Comparison of ENCODE assay signal across 8 mouse cellular contexts in the genomic region with DNA sequence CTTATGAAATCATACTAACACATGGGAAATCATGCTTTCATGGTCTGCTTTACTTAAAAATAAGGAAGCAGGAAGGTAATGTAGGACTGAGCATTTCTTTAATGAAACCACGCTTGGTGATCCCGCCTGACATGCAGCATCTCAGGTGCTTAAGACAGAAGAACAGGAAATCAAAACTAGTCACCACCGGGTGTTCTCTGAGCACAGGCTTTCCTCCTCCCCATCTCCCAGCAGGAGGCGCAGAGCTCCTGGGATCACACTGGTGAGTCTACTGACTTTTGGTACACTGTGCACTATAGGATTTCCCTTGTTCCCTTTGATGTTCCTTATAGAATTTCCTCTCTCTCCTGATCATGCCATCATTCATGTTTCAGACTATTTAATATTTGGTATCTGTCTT. TPM values are rescaled to one million over a fixed set of nuclear protein-coding genes. Genes with fewer than 3 reads are reported as not detected.
A peak's percentile ranks its signal among the peaks of the same experiment; 100 is the strongest.
DNase-seq lines count a peak whose midpoint lies in the region; ATAC-seq and TF ChIP-seq lines count a peak whose summit lies in the region.
"Not testable (repeated sequence)": the region's sequence is repeated elsewhere in the genome, so short reads cannot be mapped to it uniquely, and the experiment has no call there.

No protein-coding gene starts in this region.

- not testable (repeated sequence) for TF ChIP-seq RAD21 in CH12.LX (IDR thresholded peaks at IDR 0.05; ENCODE audit: low read depth, low read length)

- not testable (repeated sequence) for H3K36me3 ChIP-seq in CH12.LX (replicated peaks in 1 of 2; ENCODE audit: control insufficient read depth in 1 of 2, insufficient read depth in 1 of 2, low read length in 1 of 2); forebrain, embryonic 16.5 days (ENCODE audit: control insufficient read depth, insufficient read depth); hindbrain, embryonic 14.5 days (replicated peaks; ENCODE audit: control insufficient read depth, insufficient read depth); liver, postnatal 0 days (replicated peaks; ENCODE audit: insufficient read depth, low read length); myocyte (ENCODE audit: control insufficient read depth, insufficient read depth); stomach, embryonic 16.5 days (ENCODE audit: control insufficient read depth, insufficient read depth, low read length)

- H3K27ac ChIP-seq in CH12.LX (ENCODE audit: insufficient read depth, low read depth); cerebellum, adult 2 months (ENCODE audit: insufficient read depth, low read length); forebrain, embryonic 16.5 days (ENCODE audit: low read length); hindbrain, embryonic 14.5 days; liver, postnatal 0 days (ENCODE audit: low read depth): not testable (repeated sequence)
- H3K27ac ChIP-seq in stomach, embryonic 16.5 days (ENCODE audit: low read length), result 0 out of 2 replicates have a peak overlapping the region, but pooled peaks have one; percentile 17

- peak overlapping the region; percentile 46; the same call in 1 of the 2 replicates for H3K4me2 ChIP-seq in CH12.LX (ENCODE audit: insufficient read depth, low read depth, poor library complexity, severe bottlenecking)
- peak overlapping the region; percentile 65 for H3K4me2 ChIP-seq in forebrain, embryonic 16.5 days (ENCODE audit: low read length)
- H3K4me2 ChIP-seq in hindbrain, embryonic 14.5 days (replicated peaks), result peak overlapping the region; percentile 70
- H3K4me2 ChIP-seq in liver, postnatal 0 days (ENCODE audit: low read depth, low read length), result peak overlapping the region; percentile 79
- H3K4me2 ChIP-seq in myocyte (ENCODE audit: low read depth), result peak overlapping the region; percentile 95
- H3K4me2 ChIP-seq in stomach, embryonic 16.5 days (ENCODE audit: low read depth, low read length), result peak overlapping the region; percentile 70

- peak; percentile 80 for ATAC-seq in forebrain, embryonic 16.5 days
- ATAC-seq in hindbrain, embryonic 14.5 days (ENCODE audit: low FRiP score), result peak; percentile 50
- peak; percentile 76 for ATAC-seq in liver, postnatal 0 days
- ATAC-seq in stomach, embryonic 16.5 days (ENCODE audit: insufficient read depth, low FRiP score), result peak; percentile 87

- H3K27me3 ChIP-seq in CH12.LX (replicated peaks); cerebellum, adult 2 months (ENCODE audit: control insufficient read depth, insufficient read depth, low read length); forebrain, embryonic 16.5 days (replicated peaks; ENCODE audit: control insufficient read depth, insufficient read depth, low read length); hindbrain, embryonic 14.5 days (ENCODE audit: control insufficient read depth, insufficient read depth, low read length); liver, postnatal 0 days (ENCODE audit: insufficient read depth, low read length); myocyte (ENCODE audit: control insufficient read depth, insufficient read depth, insufficient read length); stomach, embryonic 16.5 days (ENCODE audit: control insufficient read depth, insufficient read depth, low read length): not testable (repeated sequence)

- in situ Hi-C loops in CH12.LX (cut with MboI; ENCODE audit: low pct_ligation_motif_present, low pct_unique_long_range_greater_than_20kb, low sequenced_read_pairs), result not testable (repeated sequence)

- peaks cover 0 to 21% of the 10 kb centered on the region in 2 experiments; a peak in 2 of 4 replicates for H3K4me1 ChIP-seq in CH12.LX (ENCODE audit: control insufficient read depth in 1 of 2, insufficient read depth in 2 of 2)
- H3K4me1 ChIP-seq in cerebellum, adult 2 months (ENCODE audit: control insufficient read depth, insufficient read depth, low read length); forebrain, embryonic 16.5 days (replicated peaks; ENCODE audit: control insufficient read depth, insufficient read depth, low read length); hindbrain, embryonic 14.5 days (replicated peaks; ENCODE audit: control insufficient read depth, insufficient read depth, low read length); liver, postnatal 0 days (ENCODE audit: insufficient read depth); stomach, embryonic 16.5 days (ENCODE audit: control insufficient read depth, insufficient read depth, low read length): not testable (repeated sequence)

- not testable (repeated sequence) for TF ChIP-seq EP300 in CH12.LX (IDR thresholded peaks at IDR 0.05; ENCODE audit: low read length); liver, postnatal 0 days (IDR thresholded peaks at IDR 0.05; ENCODE audit: low read depth)

- dilution Hi-C loops in CH12.LX (cut with MboI; ENCODE audit: extremely low pct_ligation_motif_present, extremely low pct_unique_long_range_greater_than_20kb, low sequenced_read_pairs), result not testable (repeated sequence)

- H3K79me2 ChIP-seq in CH12.LX (replicated peaks; ENCODE audit: control insufficient read depth, extremely low read depth, insufficient read depth, poor library complexity, severe bottlenecking); myocyte (ENCODE audit: control insufficient read depth, insufficient read depth): not testable (repeated sequence)

- WGBS in cerebellum, adult 2 months, result 46% methylated on average over 4 of the region's 4 CpGs
- WGBS in forebrain, embryonic 16.5 days, result 35% methylated on average over 4 of the region's 4 CpGs
- 54% methylated on average over 4 of the region's 4 CpGs for WGBS in hindbrain, embryonic 14.5 days
- 31% methylated on average over 4 of the region's 4 CpGs for WGBS in liver, postnatal 0 days (ENCODE audit: insufficient replicate concordance)
- WGBS in stomach, embryonic 16.5 days, result 26% methylated on average over 4 of the region's 4 CpGs

- DNase-seq in CH12.LX (ENCODE audit: extremely low read depth), result peak; percentile 30
- peak; percentile 16 to 22 for DNase-seq in cerebellum, adult 2 months
- not testable (repeated sequence) for DNase-seq in hindbrain, embryonic 14.5 days (ENCODE audit: low spot score)
- peak; percentile 17 to 59 for DNase-seq in layer of hippocampus, adult 18-20 months (ENCODE audit: low spot score in 2 of 2)
- peak; percentile 21 for DNase-seq in liver, postnatal 0 days

- TF ChIP-seq CTCF in CH12.LX (conservative IDR thresholded peaks at IDR 0.05 in 1 of 2, IDR thresholded peaks at IDR 0.05 in 1 of 2; ENCODE audit: low read depth in 2 of 2, low read length in 2 of 2), result peak in 1 of 2 experiments; percentile 27; a peak in 2 of 4 replicates
- TF ChIP-seq CTCF in cerebellum, adult 2 months (IDR thresholded peaks at IDR 0.05; ENCODE audit: borderline replicate concordance, insufficient read depth, low read depth, low read length), result not testable (repeated sequence)
- peak; percentile 54 for TF ChIP-seq CTCF in liver, postnatal 0 days (IDR thresholded peaks at IDR 0.05; ENCODE audit: low read depth)

- H3ac ChIP-seq in myocyte (ENCODE audit: control insufficient read depth, insufficient read length), result not testable (repeated sequence)

- TF ChIP-seq POLR2A in CH12.LX (IDR thresholded peaks at IDR 0.05; ENCODE audit: low read depth, low read length); cerebellum, adult 2 months (IDR thresholded peaks at IDR 0.05; ENCODE audit: borderline replicate concordance, insufficient read depth, low read length); myocyte (IDR thresholded peaks at IDR 0.05; ENCODE audit: insufficient read length, low read depth): not testable (repeated sequence)

- not testable (repeated sequence) for H3K9ac ChIP-seq in CH12.LX (ENCODE audit: insufficient read depth, low read depth); liver, postnatal 0 days (replicated peaks)
- H3K9ac ChIP-seq in forebrain, embryonic 16.5 days (replicated peaks; ENCODE audit: low read depth, low read length), result peak overlapping the region; percentile 68
- H3K9ac ChIP-seq in hindbrain, embryonic 14.5 days, result peak overlapping the region; percentile 64
- H3K9ac ChIP-seq in stomach, embryonic 16.5 days (ENCODE audit: low read length), result peak overlapping the region; percentile 87; the same call in 1 of the 2 replicates

- peak overlapping the region in 2 of 3 experiments; percentile 49 to 63 for H3K4me3 ChIP-seq in CH12.LX (replicated peaks in 1 of 3; ENCODE audit: low read depth in 2 of 3, low read length in 2 of 3, poor library complexity in 1 of 3)
- peak overlapping the region; percentile 97 for H3K4me3 ChIP-seq in cerebellum, adult 2 months (replicated peaks; ENCODE audit: insufficient read depth, low read depth, low read length)
- peak overlapping the region; percentile 68 for H3K4me3 ChIP-seq in forebrain, embryonic 16.5 days (replicated peaks; ENCODE audit: low read length)
- H3K4me3 ChIP-seq in hindbrain, embryonic 14.5 days (replicated peaks; ENCODE audit: low read length), result peak overlapping the region; percentile 56
- H3K4me3 ChIP-seq in liver, postnatal 0 days (ENCODE audit: low read depth, low read length), result peak overlapping the region; percentile 63
- peak overlapping the region; percentile 57 for H3K4me3 ChIP-seq in myocyte
- H3K4me3 ChIP-seq in stomach, embryonic 16.5 days (replicated peaks; ENCODE audit: low read length), result peak overlapping the region; percentile 61

- not testable (repeated sequence) for H3K9me3 ChIP-seq in CH12.LX (replicated peaks; ENCODE audit: low read length); forebrain, embryonic 16.5 days (ENCODE audit: control insufficient read depth, low read length); hindbrain, embryonic 14.5 days (ENCODE audit: control insufficient read depth, low read length); liver, postnatal 0 days (ENCODE audit: low read length); stomach, embryonic 16.5 days (replicated peaks; ENCODE audit: control insufficient read depth, low read length)

RNA-seq across cellular contexts. Expression of gene Zfp65, which starts 0.5 kb away (rescaled TPM):
- total RNA-seq in CH12.LX (2012; rRNA removed), result 6.5 and 8.1 TPM in 2 replicates
- 13.0 and 16.3 TPM in 2 replicates for total RNA-seq in CH12.LX (2014; rRNA removed)
- 4.7 and 6.1 TPM in 2 replicates for polyA plus RNA-seq in CH12.LX (2012; ENCODE audit: insufficient read length, low read depth)
- 4.4 and 4.9 TPM in 2 replicates for polyA plus RNA-seq in cerebellum, adult 2 months (2012; rRNA removed)
- 12.0 and 14.0 TPM in 2 replicates for polyA plus RNA-seq in forebrain, embryonic 16.5 days (2015; fragmentation: Nextera tagmentation; extraction: Ambion mirVana)
- polyA plus RNA-seq in hindbrain, embryonic 14.5 days (2014; fragmentation: Nextera tagmentation; extraction: Ambion mirVana), result 4.3 and 4.5 TPM in 2 replicates
- 10 to 100 TPM; 13.8 to 14.7 TPM for total RNA-seq in layer of hippocampus, adult 18-20 months (2021)
- polyA plus RNA-seq in liver, postnatal 0 days (2015; fragmentation: Nextera tagmentation; extraction: Ambion mirVana), result 0.69 and 0.99 TPM in 2 replicates
- 1.3 TPM for polyA plus RNA-seq in myocyte (2012; fragmentation: generic; extraction: Trizol)
- 6.4 and 7.1 TPM in 2 replicates for polyA plus RNA-seq in stomach, embryonic 16.5 days (2015; fragmentation: Nextera tagmentation; extraction: Ambion mirVana)

RNA-seq across cellular contexts. Expression of gene Zfp85, which starts 25.6 kb away (rescaled TPM):
- total RNA-seq in CH12.LX (2012; rRNA removed) (3.0 and 3.3 TPM in 2 replicates), CH12.LX (2014; rRNA removed) (6.4 and 7.0 TPM in 2 replicates)
- polyA plus RNA-seq in CH12.LX (2012; ENCODE audit: insufficient read length, low read depth) (2.7 and 3.1 TPM in 2 replicates), myocyte (2012; fragmentation: generic; extraction: Trizol) (0.66 TPM)
- polyA plus RNA-seq in cerebellum, adult 2 months (2012; rRNA removed), result 4.0 and 5.0 TPM in 2 replicates
- polyA plus RNA-seq in forebrain, embryonic 16.5 days (2015; fragmentation: Nextera tagmentation; extraction: Ambion mirVana), result 8.2 and 9.0 TPM in 2 replicates
- polyA plus RNA-seq in hindbrain, embryonic 14.5 days (2014; fragmentation: Nextera tagmentation; extraction: Ambion mirVana), result 8.5 and 9.2 TPM in 2 replicates
- 1 to 10 TPM; 7.0 to 7.8 TPM for total RNA-seq in layer of hippocampus, adult 18-20 months (2021)
- 0.72 and 1.1 TPM in 2 replicates for polyA plus RNA-seq in liver, postnatal 0 days (2015; fragmentation: Nextera tagmentation; extraction: Ambion mirVana)
- 3.6 and 4.4 TPM in 2 replicates for polyA plus RNA-seq in stomach, embryonic 16.5 days (2015; fragmentation: Nextera tagmentation; extraction: Ambion mirVana)

RNA-seq across cellular contexts. Expression of gene Zfp738, which starts 42.6 kb away (rescaled TPM):
- total RNA-seq in CH12.LX (2012; rRNA removed) (7.3 TPM in 2 replicates), CH12.LX (2014; rRNA removed) (9.4 and 10.3 TPM in 2 replicates)
- polyA plus RNA-seq in CH12.LX (2012; ENCODE audit: insufficient read length, low read depth) (4.7 and 4.9 TPM in 2 replicates), myocyte (2012; fragmentation: generic; extraction: Trizol) (0.52 TPM)
- polyA plus RNA-seq in cerebellum, adult 2 months (2012; rRNA removed), result 11.5 and 13.5 TPM in 2 replicates
- 14.8 and 17.2 TPM in 2 replicates for polyA plus RNA-seq in forebrain, embryonic 16.5 days (2015; fragmentation: Nextera tagmentation; extraction: Ambion mirVana)
- polyA plus RNA-seq in hindbrain, embryonic 14.5 days (2014; fragmentation: Nextera tagmentation; extraction: Ambion mirVana), result 13.4 and 13.6 TPM in 2 replicates
- total RNA-seq in layer of hippocampus, adult 18-20 months (2021), result 10 to 100 TPM; 20.9 to 21.8 TPM
- 1.8 and 1.9 TPM in 2 replicates for polyA plus RNA-seq in liver, postnatal 0 days (2015; fragmentation: Nextera tagmentation; extraction: Ambion mirVana)
- polyA plus RNA-seq in stomach, embryonic 16.5 days (2015; fragmentation: Nextera tagmentation; extraction: Ambion mirVana), result 10.9 and 11.1 TPM in 2 replicates

RNA-seq across cellular contexts. Expression of gene Zfp493, which starts 50.1 kb away (rescaled TPM):
- total RNA-seq in CH12.LX (2012; rRNA removed), result not detected in 2 replicates
- total RNA-seq in CH12.LX (2014; rRNA removed), result not detected in 2 replicates
- polyA plus RNA-seq in CH12.LX (2012; ENCODE audit: insufficient read length, low read depth), result not detected in 2 replicates
- 2.8 and 3.3 TPM in 2 replicates for polyA plus RNA-seq in cerebellum, adult 2 months (2012; rRNA removed)
- 3.4 and 3.6 TPM in 2 replicates for polyA plus RNA-seq in forebrain, embryonic 16.5 days (2015; fragmentation: Nextera tagmentation; extraction: Ambion mirVana)
- 3.5 and 3.7 TPM in 2 replicates for polyA plus RNA-seq in hindbrain, embryonic 14.5 days (2014; fragmentation: Nextera tagmentation; extraction: Ambion mirVana)
- 1 to 10 TPM; 4.0 to 4.5 TPM for total RNA-seq in layer of hippocampus, adult 18-20 months (2021)
- 0.22 and 0.36 TPM in 2 replicates for polyA plus RNA-seq in liver, postnatal 0 days (2015; fragmentation: Nextera tagmentation; extraction: Ambion mirVana)
- polyA plus RNA-seq in myocyte (2012; fragmentation: generic; extraction: Trizol), result 0.08 TPM
- 2.7 TPM in 2 replicates for polyA plus RNA-seq in stomach, embryonic 16.5 days (2015; fragmentation: Nextera tagmentation; extraction: Ambion mirVana)
